Mouse (Mus musculus): ENCODE measurements around the gene Osbpl6.

Gene Osbpl6

DNA sequence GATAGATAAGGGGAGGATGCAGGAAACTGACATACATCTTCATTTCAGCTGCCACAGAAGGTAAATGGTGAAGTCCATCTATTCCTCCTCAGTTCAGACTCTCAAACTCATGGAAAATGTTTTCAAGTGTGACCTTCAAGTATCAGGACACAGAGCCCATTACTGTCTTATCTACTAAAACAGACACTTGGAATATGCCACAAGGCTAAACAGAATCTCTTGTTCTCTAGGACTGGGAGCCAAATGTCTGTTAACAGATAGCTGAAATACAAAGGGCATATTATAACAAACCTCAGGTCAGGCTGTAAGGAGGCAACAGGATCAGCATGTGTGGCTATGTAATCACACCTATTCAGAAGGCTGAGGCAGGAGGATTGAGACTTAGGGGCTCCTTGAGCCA, 237.5 kb downstream of the Osbpl6 start:
- in situ Hi-C loops (cut with MseI, MboI), result no loop called here

DNA sequence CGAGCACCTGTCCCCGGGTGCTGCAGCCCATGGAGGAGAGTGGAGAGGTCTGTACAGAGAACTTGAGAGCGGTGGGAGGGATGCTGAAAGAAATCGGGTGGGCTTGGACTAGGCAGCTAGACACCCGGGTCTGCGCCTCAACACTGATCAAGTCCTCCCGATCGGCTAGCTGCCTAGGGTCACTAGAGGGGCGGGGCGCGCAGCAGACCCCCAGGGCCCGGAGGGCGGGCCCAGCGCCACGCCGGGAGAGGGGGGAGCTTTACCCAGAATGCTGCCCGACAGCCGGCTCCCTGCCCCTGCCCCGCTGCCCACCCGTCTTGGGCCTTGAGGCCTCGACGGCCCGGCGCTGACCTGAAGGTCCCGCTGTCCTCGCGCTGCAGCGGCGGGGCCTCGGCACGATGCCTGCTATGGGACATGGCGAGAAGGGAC, 241.1 kb downstream of the Osbpl6 start:
- in situ Hi-C loops (cut with MseI, MboI), result no loop called here

DNA sequence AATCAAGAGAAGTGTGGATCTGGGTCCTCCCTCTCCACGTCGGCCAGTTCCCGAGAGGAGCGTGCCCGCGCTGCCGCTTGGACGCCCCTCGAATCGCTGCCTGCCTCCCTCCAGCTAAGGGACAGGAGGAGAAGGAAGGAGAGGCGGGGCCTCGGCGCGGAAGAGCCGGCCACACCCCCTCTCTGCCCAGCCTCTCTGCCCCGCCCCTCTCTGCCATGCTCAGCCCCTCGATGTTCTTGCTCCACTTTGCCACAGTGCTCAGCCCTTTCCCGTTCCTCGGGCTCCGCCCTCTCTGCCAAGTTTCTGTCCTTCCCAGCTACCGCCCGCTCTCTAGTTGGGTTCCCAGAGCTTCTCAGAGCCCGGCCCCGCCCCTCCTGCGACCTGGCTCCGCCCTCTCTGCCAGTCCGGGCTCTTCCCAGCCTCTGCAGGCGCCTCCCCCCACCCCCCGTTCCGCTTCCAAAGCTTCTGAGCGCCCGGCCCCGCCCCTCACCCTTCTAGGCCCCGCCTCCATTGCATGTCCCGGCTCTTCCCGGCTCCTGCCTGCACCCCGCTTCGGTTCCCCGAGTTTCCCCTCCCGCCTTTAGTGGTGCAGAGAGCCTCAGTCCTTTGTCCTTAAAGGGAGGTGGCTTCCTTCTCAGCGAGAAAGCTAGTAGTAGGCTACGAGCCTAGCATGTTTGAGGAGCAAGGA, 241.7 kb downstream of the Osbpl6 start, which contains the start of the genes Prkra and Pjvk:
Gene Prkra (minus strand): TSS at position 133 of the 688 bp plus-strand sequence.
Gene Pjvk (plus strand): TSS at position 594 of the 688 bp plus-strand sequence.
- in situ Hi-C loops (cut with MseI, MboI), result no loop called here

DNA sequence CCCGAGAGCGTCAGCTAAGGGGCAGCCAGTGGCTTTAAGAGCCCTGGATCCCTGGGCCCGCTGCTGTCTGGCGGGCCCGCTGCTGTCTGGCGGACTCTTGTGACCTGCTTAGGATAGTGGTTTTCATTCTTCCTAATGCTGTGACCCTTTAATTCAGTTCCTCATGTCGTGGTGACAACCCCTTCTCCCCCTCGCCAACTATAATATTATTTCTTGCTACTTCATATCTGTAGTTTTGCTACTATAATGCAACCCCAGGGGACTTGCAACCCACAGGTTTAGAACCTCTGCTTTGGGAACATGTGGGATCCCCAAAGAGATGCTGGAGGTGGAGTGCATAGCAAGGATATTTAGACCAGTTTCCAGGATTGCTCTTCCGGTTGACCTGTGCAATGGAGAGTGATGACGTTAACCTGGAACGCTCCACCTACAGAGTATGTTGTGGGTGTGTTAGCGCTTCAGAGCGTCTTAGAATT, 242.4 kb downstream of the Osbpl6 start:
- in situ Hi-C loops (cut with MseI, MboI), result no loop called here
